Comparison of ENCODE assay signal across 12 mouse cellular contexts in the genomic region with DNA sequence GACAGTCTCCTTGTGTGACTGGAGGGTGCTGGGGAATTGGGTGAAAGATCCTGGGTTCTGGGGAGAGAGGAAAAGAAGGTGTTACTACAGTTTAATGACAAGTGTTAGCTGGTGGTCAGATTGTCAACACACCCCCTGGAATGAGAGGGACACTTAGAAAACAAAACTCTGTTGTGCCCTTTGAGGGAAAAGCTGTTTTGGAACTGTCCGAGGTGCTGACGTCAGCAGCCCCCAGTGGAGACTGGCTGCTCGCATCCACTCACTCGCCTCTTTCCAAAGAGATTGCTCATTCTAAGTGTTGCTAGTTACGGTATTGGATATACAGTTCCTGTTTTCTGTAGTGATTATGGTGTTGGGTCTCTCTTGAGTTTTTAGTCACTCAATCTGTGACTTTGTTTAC.
A peak's percentile ranks its signal among the peaks of the same experiment; 100 is the strongest.
DNase-seq lines count a peak whose midpoint lies in the region; ATAC-seq lines count a peak whose summit lies in the region.
"Had no signal": no experiment of that assay in that cellular context is flagged by ENCODE, and none has a peak within 500 bp of the region (broad histone marks: within the 10 kb centered on the region; RNA-seq: fewer than 3 reads in every experiment).

No protein-coding gene starts in this region.

- intact Hi-C loops in heart, postnatal 10 days (cut with DNase I), result no loop called here
- intact Hi-C loops in left cerebral cortex, postnatal 4 days (cut with DNase I), result no loop called here

- H3K27me3 ChIP-seq in neural tube, embryonic 15.5 days (replicated peaks), result no peaks in the 10 kb centered on the region
- no peaks in the 10 kb centered on the region for H3K27me3 ChIP-seq in neural tube, embryonic 11.5 days (ENCODE audit: control insufficient read depth, insufficient read depth, low read length)
- no peaks in the 10 kb centered on the region for H3K27me3 ChIP-seq in forebrain, embryonic 11.5 days (ENCODE audit: control insufficient read depth, insufficient read depth, low read length)
- H3K27me3 ChIP-seq: forebrain, embryonic 12.5 days; midbrain, embryonic 12.5 days had no signal

- H3K4me1 ChIP-seq in neural tube, embryonic 15.5 days, result peaks cover 16% of the 10 kb centered on the region
- H3K4me1 ChIP-seq in neural tube, embryonic 11.5 days (ENCODE audit: control insufficient read depth, insufficient read depth, low read length), result peaks cover 4% of the 10 kb centered on the region; the same call in 1 of the 2 replicates
- H3K4me1 ChIP-seq in forebrain, embryonic 11.5 days (replicated peaks; ENCODE audit: control insufficient read depth, insufficient read depth, low read length), result no peaks in the 10 kb centered on the region

- 42% methylated on average over 5 of the region's 5 CpGs for WGBS in neural tube, embryonic 15.5 days
- 36% methylated on average over 5 of the region's 5 CpGs for WGBS in neural tube, embryonic 11.5 days
- 29% methylated on average over 5 of the region's 5 CpGs for WGBS in forebrain, embryonic 11.5 days

- DNase-seq in heart, postnatal 10 days, result peak; percentile 14 to 45
- no peak for DNase-seq in heart, adult 9 months (ENCODE audit: low spot score in 2 of 2)
- DNase-seq in neural tube, embryonic 10.5 days (ENCODE audit: extremely low spot score, low spot score), result peak; percentile 35
- DNase-seq in embryo, embryonic 11 days, result peak; percentile 61
- peak; percentile 39 for DNase-seq in neural tube, embryonic 11.5 days (ENCODE audit: low spot score)
- DNase-seq in forebrain, embryonic 11.5 days (ENCODE audit: low spot score), result no peak
- no peak for DNase-seq in left cerebral cortex, postnatal 4 days
- DNase-seq: lung, adult 2 months had no signal

- no peaks in the 10 kb centered on the region for H3K36me3 ChIP-seq in neural tube, embryonic 15.5 days
- H3K36me3 ChIP-seq in neural tube, embryonic 11.5 days (ENCODE audit: control insufficient read depth, insufficient read depth, low read length), result no peaks in the 10 kb centered on the region
- no peaks in the 10 kb centered on the region for H3K36me3 ChIP-seq in forebrain, embryonic 11.5 days (ENCODE audit: control insufficient read depth, insufficient read depth, low read length)
- H3K36me3 ChIP-seq: forebrain, embryonic 12.5 days; midbrain, embryonic 12.5 days had no signal

- H3K4me3 ChIP-seq in neural tube, embryonic 15.5 days (replicated peaks), result no peak overlapping the region
- no peak overlapping the region for H3K4me3 ChIP-seq in neural tube, embryonic 11.5 days (ENCODE audit: low read depth, low read length)
- no peak overlapping the region for H3K4me3 ChIP-seq in forebrain, embryonic 11.5 days (ENCODE audit: low read depth, low read length)
- H3K4me3 ChIP-seq: forebrain, embryonic 12.5 days; left cerebral cortex, adult 2 months; midbrain, embryonic 12.5 days had no signal

- H3K4me2 ChIP-seq in neural tube, embryonic 15.5 days, result no peak overlapping the region
- H3K4me2 ChIP-seq in neural tube, embryonic 11.5 days (ENCODE audit: low read depth), result no peak overlapping the region
- no peak overlapping the region for H3K4me2 ChIP-seq in forebrain, embryonic 11.5 days (ENCODE audit: low read depth, low read length, severe bottlenecking)
- H3K4me2 ChIP-seq: forebrain, embryonic 12.5 days; midbrain, embryonic 12.5 days had no signal

- H3K9ac ChIP-seq in neural tube, embryonic 15.5 days (replicated peaks), result no peak overlapping the region
- no peak overlapping the region for H3K9ac ChIP-seq in neural tube, embryonic 11.5 days (ENCODE audit: low read length)
- H3K9ac ChIP-seq in forebrain, embryonic 11.5 days (ENCODE audit: low read length), result no peak overlapping the region
- H3K9ac ChIP-seq: forebrain, embryonic 12.5 days; midbrain, embryonic 12.5 days had no signal

- no peaks in the 10 kb centered on the region for H3K9me3 ChIP-seq in neural tube, embryonic 15.5 days (replicated peaks)
- no peaks in the 10 kb centered on the region for H3K9me3 ChIP-seq in neural tube, embryonic 11.5 days (ENCODE audit: control insufficient read depth, low read length)
- H3K9me3 ChIP-seq in forebrain, embryonic 11.5 days (ENCODE audit: control insufficient read depth, low read length), result no peaks in the 10 kb centered on the region
- H3K9me3 ChIP-seq: forebrain, embryonic 12.5 days; midbrain, embryonic 12.5 days had no signal

- no peak overlapping the region for H3K27ac ChIP-seq in neural tube, embryonic 15.5 days (replicated peaks)
- no peak overlapping the region for H3K27ac ChIP-seq in neural tube, embryonic 11.5 days (ENCODE audit: low read depth, low read length)
- no peak overlapping the region for H3K27ac ChIP-seq in forebrain, embryonic 11.5 days (ENCODE audit: low read depth, low read length)
- H3K27ac ChIP-seq: forebrain, embryonic 12.5 days; left cerebral cortex, adult 2 months; midbrain, embryonic 12.5 days had no signal

- ATAC-seq in neural tube, embryonic 15.5 days (ENCODE audit: low FRiP score), result no peak
- ATAC-seq in neural tube, embryonic 11.5 days (ENCODE audit: insufficient read depth, low FRiP score, low TSS enrichment), result no peak
- ATAC-seq in forebrain, embryonic 11.5 days (replicated peaks; ENCODE audit: low FRiP score), result no peak

Comparison
In these comparisons a context has a peak if more than half of its experiments do, and no peak if none do; other contexts are left out.
1. DNase-seq: peak in heart, postnatal 10 days (2 of 2), neural tube, embryonic 10.5 days (single experiment), embryo, embryonic 11 days (single experiment) and neural tube, embryonic 11.5 days (single experiment); none in heart, adult 9 months (0 of 2), forebrain, embryonic 11.5 days (single experiment) and left cerebral cortex, postnatal 4 days (single experiment).